Mouse (Mus musculus) right cerebral cortex, adult 2 months (tissue): ENCODE data around the gene Fam3b.
A peak's percentile ranks its signal among the peaks of the same experiment; 100 is the strongest.

Source experiments
- DNase-seq, 2 experiments: peaks; one replicate each; pipeline ENCODE4 v3.0.0; 2021 to 2022; ENCODE audit warnings: low spot score in 2 of 2

The Fam3b gene

GRCm38 (mm10) chr16:97514099-97514940, at the start of gene Fam3b:
Fam3b (minus strand) TSS chr16:97514816.
- no peak for DNase-seq

- no peak for DNase-seq
These were observed 29.7 kb upstream of the Fam3b start for GRCm38 (mm10) chr16:97544340-97544739.

GRCm38 (mm10) chr16:97536859-97537258, 22.2 kb upstream of the Fam3b start:
- DNase-seq = no peak

- DNase-seq = peak; percentile 23 to 49
These were observed 21.3 kb upstream of the Fam3b start for GRCm38 (mm10) chr16:97535808-97536413.

GRCm38 (mm10) chr16:97534876-97535461, 20.4 kb upstream of the Fam3b start:
- peak; percentile 14 to 35 for DNase-seq

- DNase-seq = peak in 1 of 2 experiments; percentile 11
These were observed 19.8 kb upstream of the Fam3b start for GRCm38 (mm10) chr16:97534448-97534847.

- DNase-seq = no peak
These were observed 19.1 kb upstream of the Fam3b start for GRCm38 (mm10) chr16:97533751-97534150.

GRCm38 (mm10) chr16:97533126-97533525, 18.5 kb upstream of the Fam3b start:
- no peak for DNase-seq

GRCm38 (mm10) chr16:97529241-97529640, 14.6 kb upstream of the Fam3b start:
- no peak for DNase-seq

GRCm38 (mm10) chr16:97523024-97523423, 8.4 kb upstream of the Fam3b start:
- DNase-seq = peak; percentile 49 to 67

GRCm38 (mm10) chr16:97521983-97522382, 7.4 kb upstream of the Fam3b start:
- no peak for DNase-seq

GRCm38 (mm10) chr16:97516341-97516740, 1.7 kb upstream of the Fam3b start:
- DNase-seq = no peak

- DNase-seq = no peak
These were observed 2.3 kb downstream of the Fam3b start for GRCm38 (mm10) chr16:97512347-97512751.

GRCm38 (mm10) chr16:97511495-97511894, 3.1 kb downstream of the Fam3b start:
- DNase-seq = no peak

- no peak for DNase-seq
These were observed 3.8 kb downstream of the Fam3b start for GRCm38 (mm10) chr16:97510849-97511248.

GRCm38 (mm10) chr16:97507783-97508182, 6.8 kb downstream of the Fam3b start:
- DNase-seq = no peak

GRCm38 (mm10) chr16:97504793-97505192, 9.8 kb downstream of the Fam3b start:
- DNase-seq = no peak

GRCm38 (mm10) chr16:97503849-97504248, 10.8 kb downstream of the Fam3b start:
- no peak for DNase-seq

GRCm38 (mm10) chr16:97500901-97501300, 13.7 kb downstream of the Fam3b start:
- no peak for DNase-seq

- DNase-seq = no peak
These were observed 15.2 kb downstream of the Fam3b start for GRCm38 (mm10) chr16:97499450-97499849.

GRCm38 (mm10) chr16:97498139-97498538, 16.5 kb downstream of the Fam3b start:
- no peak for DNase-seq

GRCm38 (mm10) chr16:97497682-97498081, 16.9 kb downstream of the Fam3b start:
- no peak for DNase-seq

- no peak for DNase-seq
These were observed 18.6 kb downstream of the Fam3b start for GRCm38 (mm10) chr16:97496026-97496425.
